Mouse (Mus musculus) heart, postnatal 4 days (tissue): ENCODE results near the gene Dnaja4. TPM values are rescaled to one million over a fixed set of nuclear protein-coding genes. Genes with fewer than 3 reads are reported as not detected.

Source experiments
- DNase-seq: peaks from one replicate; pipeline ENCODE4 v3.0.0; 2021
- microRNA-seq, 2 experiments: library from miRNA; unstranded; fragments of <30 nt; microRNA quantifications; one replicate each; pipeline ENCODE4 v1.2.0; 2021 to 2022
- total RNA-seq, 2 experiments: library from RNA; stranded (reverse); gene quantifications; 2 replicates each; pipeline ENCODE4 v1.2.3; 2021

Dnaja4 gene
- total RNA-seq, 2 experiments from 2014 or later = 40.7 to 43.7 TPM

GRCm38 (mm10) chr9:54751684-54752083 lies 53.0 kb downstream of the Dnaja4 start:
- DNase-seq = no peak

- no peak for DNase-seq
These were observed 53.7 kb downstream of the Dnaja4 start for GRCm38 (mm10) chr9:54752201-54752943.

- DNase-seq = no peak
These were observed 54.2 kb downstream of the Dnaja4 start for GRCm38 (mm10) chr9:54752944-54753295.

GRCm38 (mm10) chr9:54759592-54759991 lies 60.9 kb downstream of the Dnaja4 start:
- DNase-seq = no peak

- no peak for DNase-seq
These were observed 65.4 kb downstream of the Dnaja4 start for GRCm38 (mm10) chr9:54764091-54764490.

- DNase-seq = no peak
These were observed 66.0 kb downstream of the Dnaja4 start, which contains the start of gene Crabp1 for GRCm38 (mm10) chr9:54764561-54765217. Gene Crabp1 (plus strand): TSS chr9:54764748.

- DNase-seq = no peak
These were observed 66.8 kb downstream of the Dnaja4 start for GRCm38 (mm10) chr9:54765336-54766085.

Small RNAs within 50 kb of the gene (microRNA-seq; reads per million reads assigned to microRNA genes)
- 0.20 to 0.69 reads per million in 2 experiments for gene Mir5710

Other genes with a start within 250 kb of the Dnaja4 start
- 10 to 100 TPM; 21.2 to 24.5 TPM for gene Dmxl2, start 197.2 kb upstream of the Dnaja4 start, total RNA-seq
- gene Sh2d7, start 159.9 kb upstream of the Dnaja4 start, total RNA-seq = not detected
- 1 to 10 TPM; 1.5 to 2.1 TPM for gene Cib2, start 138.7 kb upstream of the Dnaja4 start, total RNA-seq
- 100 to 1,000 TPM; 502 TPM for gene Idh3a, start 112.5 kb upstream of the Dnaja4 start, total RNA-seq
- under 1 TPM in 1 of 2 experiments, not detected in 1; 0.09 TPM for gene Acsbg1, start 37.0 kb upstream of the Dnaja4 start, total RNA-seq
- gene Wdr61, start 35.6 kb downstream of the Dnaja4 start, total RNA-seq = 10 to 100 TPM; 47.1 to 49.9 TPM
- under 1 TPM in 1 of 2 experiments, not detected in 1; 0.45 TPM for gene Crabp1, start 65.9 kb downstream of the Dnaja4 start, total RNA-seq
- gene Ireb2, start 164.9 kb downstream of the Dnaja4 start, total RNA-seq = 10 to 100 TPM; 47.3 to 48.2 TPM
- gene Hykk, start 218.4 kb downstream of the Dnaja4 start, total RNA-seq = 1 to 10 TPM; 1.9 to 2.2 TPM